Mouse (Mus musculus): Measurements from ENCODE around the gene Sh3bgrl3.

The Sh3bgrl3 gene

DNA sequence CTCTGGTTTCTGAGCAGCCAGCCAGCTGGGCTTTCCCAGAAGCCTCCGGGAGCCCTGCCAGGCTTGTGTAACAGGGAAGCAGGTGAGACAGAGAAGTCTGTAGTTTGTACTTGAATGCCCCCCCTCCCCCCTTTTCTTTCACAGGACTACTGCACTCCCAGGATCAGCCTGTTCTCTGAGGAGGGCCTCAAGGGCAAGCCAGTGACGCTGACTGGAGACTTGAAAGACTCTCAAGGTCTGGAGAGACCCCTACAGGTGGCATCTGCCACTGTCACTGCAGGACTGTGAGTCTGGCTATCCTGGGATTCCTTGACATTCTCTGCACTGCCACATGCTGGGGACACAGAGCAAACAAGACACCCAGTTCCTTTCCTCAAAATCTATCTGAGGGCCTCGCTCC, 49.9 kb downstream of the Sh3bgrl3 start:
- peak; percentile 46 to 49 for DNase-seq (ENCODE audit: low spot score in 2 of 2)

Measured in right cerebral cortex, adult 2 months (tissue).